Mouse (Mus musculus): Measurements from ENCODE around the gene Itpr2. TPM values are rescaled to one million over a fixed set of nuclear protein-coding genes. Genes with fewer than 3 reads are reported as not detected.

Itpr2 gene
- polyA plus RNA-seq, 1 experiment from 2014 or later: 6.0 TPM

- no peaks in the 10 kb centered on the region for H3K4me1 ChIP-seq (ENCODE audit: control insufficient read depth, insufficient read depth, low read length)
- ATAC-seq (ENCODE audit: insufficient read depth, low FRiP score, low TSS enrichment) (no peak), DNase-seq (ENCODE audit: low spot score) (no peak)
- H3K27ac ChIP-seq (ENCODE audit: low read depth, low read length): no peak overlapping the region
- H3K4me2 ChIP-seq (ENCODE audit: low read depth): no peak overlapping the region
- no peaks in the 10 kb centered on the region for H3K9me3 ChIP-seq (ENCODE audit: control insufficient read depth, low read length)
- H3K4me3 ChIP-seq (ENCODE audit: low read depth, low read length): no peak overlapping the region
- no peaks in the 10 kb centered on the region for H3K27me3 ChIP-seq (ENCODE audit: control insufficient read depth, insufficient read depth, low read length)
- WGBS: 78% methylated on average over 5 of the region's 5 CpGs
- no peak overlapping the region for H3K9ac ChIP-seq (ENCODE audit: low read length)
- H3K36me3 ChIP-seq (ENCODE audit: control insufficient read depth, insufficient read depth, low read length): no peaks in the 10 kb centered on the region
These were observed 282.0 kb downstream of the Itpr2 start for GRCm38 (mm10) chr6:146220071-146220470.

- H3K9ac ChIP-seq (ENCODE audit: low read length): no peak overlapping the region
- H3K36me3 ChIP-seq (ENCODE audit: control insufficient read depth, insufficient read depth, low read length): no peaks in the 10 kb centered on the region
- no peak overlapping the region for H3K4me2 ChIP-seq (ENCODE audit: low read depth)
- H3K27me3 ChIP-seq (ENCODE audit: control insufficient read depth, insufficient read depth, low read length): no peaks in the 10 kb centered on the region
- H3K4me1 ChIP-seq (ENCODE audit: control insufficient read depth, insufficient read depth, low read length): no peaks in the 10 kb centered on the region
- no peak overlapping the region for H3K4me3 ChIP-seq (ENCODE audit: low read depth, low read length)
- DNase-seq (ENCODE audit: low spot score) (no peak), ATAC-seq (ENCODE audit: insufficient read depth, low FRiP score, low TSS enrichment) (no peak)
- no peaks in the 10 kb centered on the region for H3K9me3 ChIP-seq (ENCODE audit: control insufficient read depth, low read length)
- WGBS: 89% methylated on average over 12 of the region's 12 CpGs
- H3K27ac ChIP-seq (ENCODE audit: low read depth, low read length): no peak overlapping the region
These were observed 282.5 kb downstream of the Itpr2 start for GRCm38 (mm10) chr6:146219534-146219933.

- Histone ChIP-seq H3K9ac (ENCODE audit: low read length) (no peak overlapping the region), H3K4me1 (ENCODE audit: control insufficient read depth, insufficient read depth, low read length) (no peaks in the 10 kb centered on the region), H3K27me3 (ENCODE audit: control insufficient read depth, insufficient read depth, low read length) (no peaks in the 10 kb centered on the region), H3K9me3 (ENCODE audit: control insufficient read depth, low read length) (no peaks in the 10 kb centered on the region), H3K4me2 (ENCODE audit: low read depth) (no peak overlapping the region), H3K4me3 (ENCODE audit: low read depth, low read length) (no peak overlapping the region), H3K36me3 (ENCODE audit: control insufficient read depth, insufficient read depth, low read length) (no peaks in the 10 kb centered on the region), H3K27ac (ENCODE audit: low read depth, low read length) (no peak overlapping the region)
- DNase-seq (ENCODE audit: low spot score): no peak
- 73% methylated on average over 2 of the region's 2 CpGs for WGBS
- no peak for ATAC-seq (ENCODE audit: insufficient read depth, low FRiP score, low TSS enrichment)
These were observed 286.7 kb downstream of the Itpr2 start for GRCm38 (mm10) chr6:146215302-146215701.

GRCm38 (mm10) chr6:146212339-146212738 is 289.7 kb downstream of the Itpr2 start:
- 89% methylated on average over 3 of the region's 3 CpGs for WGBS
- Histone ChIP-seq H3K27me3 (ENCODE audit: control insufficient read depth, insufficient read depth, low read length) (no peaks in the 10 kb centered on the region), H3K4me2 (ENCODE audit: low read depth) (no peak overlapping the region), H3K27ac (ENCODE audit: low read depth, low read length) (no peak overlapping the region), H3K4me3 (ENCODE audit: low read depth, low read length) (no peak overlapping the region), H3K36me3 (ENCODE audit: control insufficient read depth, insufficient read depth, low read length) (no peaks in the 10 kb centered on the region), H3K9me3 (ENCODE audit: control insufficient read depth, low read length) (no peaks in the 10 kb centered on the region), H3K9ac (ENCODE audit: low read length) (no peak overlapping the region), H3K4me1 (ENCODE audit: control insufficient read depth, insufficient read depth, low read length) (no peaks in the 10 kb centered on the region)
- no peak for DNase-seq (ENCODE audit: low spot score)
- ATAC-seq (ENCODE audit: insufficient read depth, low FRiP score, low TSS enrichment): no peak

- ATAC-seq (ENCODE audit: insufficient read depth, low FRiP score, low TSS enrichment) (no peak), DNase-seq (ENCODE audit: low spot score) (no peak)
- Histone ChIP-seq H3K4me2 (ENCODE audit: low read depth) (no peak overlapping the region), H3K9ac (ENCODE audit: low read length) (no peak overlapping the region), H3K9me3 (ENCODE audit: control insufficient read depth, low read length) (no peaks in the 10 kb centered on the region), H3K4me1 (ENCODE audit: control insufficient read depth, insufficient read depth, low read length) (no peaks in the 10 kb centered on the region), H3K27me3 (ENCODE audit: control insufficient read depth, insufficient read depth, low read length) (no peaks in the 10 kb centered on the region), H3K4me3 (ENCODE audit: low read depth, low read length) (no peak overlapping the region), H3K36me3 (ENCODE audit: control insufficient read depth, insufficient read depth, low read length) (no peaks in the 10 kb centered on the region), H3K27ac (ENCODE audit: low read depth, low read length) (no peak overlapping the region)
- 86% methylated on average over 6 of the region's 6 CpGs for WGBS
These were observed 290.8 kb downstream of the Itpr2 start for GRCm38 (mm10) chr6:146211233-146211632.

GRCm38 (mm10) chr6:146208983-146209382 is 293.0 kb downstream of the Itpr2 start:
- H3K27me3 ChIP-seq (ENCODE audit: control insufficient read depth, insufficient read depth, low read length): no peaks in the 10 kb centered on the region
- H3K27ac ChIP-seq (ENCODE audit: low read depth, low read length): no peak overlapping the region
- no peak for ATAC-seq (ENCODE audit: insufficient read depth, low FRiP score, low TSS enrichment)
- H3K9me3 ChIP-seq (ENCODE audit: control insufficient read depth, low read length): no peaks in the 10 kb centered on the region
- H3K36me3 ChIP-seq (ENCODE audit: control insufficient read depth, insufficient read depth, low read length): no peaks in the 10 kb centered on the region
- H3K4me3 ChIP-seq (ENCODE audit: low read depth, low read length): no peak overlapping the region
- 77% methylated on average over 6 of the region's 6 CpGs for WGBS
- H3K4me2 ChIP-seq (ENCODE audit: low read depth): no peak overlapping the region
- H3K9ac ChIP-seq (ENCODE audit: low read length): no peak overlapping the region
- no peak for DNase-seq (ENCODE audit: low spot score)
- no peaks in the 10 kb centered on the region for H3K4me1 ChIP-seq (ENCODE audit: control insufficient read depth, insufficient read depth, low read length)

GRCm38 (mm10) chr6:146207204-146207959 is 294.6 kb downstream of the Itpr2 start:
- H3K4me3 ChIP-seq (ENCODE audit: low read depth, low read length): no peak overlapping the region
- H3K4me1 ChIP-seq (ENCODE audit: control insufficient read depth, insufficient read depth, low read length): no peaks in the 10 kb centered on the region
- no peaks in the 10 kb centered on the region for H3K27me3 ChIP-seq (ENCODE audit: control insufficient read depth, insufficient read depth, low read length)
- WGBS: 82% methylated on average over 10 of the region's 10 CpGs
- H3K9me3 ChIP-seq (ENCODE audit: control insufficient read depth, low read length): no peaks in the 10 kb centered on the region
- no peak for ATAC-seq (ENCODE audit: insufficient read depth, low FRiP score, low TSS enrichment)
- no peak for DNase-seq (ENCODE audit: low spot score)
- no peak overlapping the region for H3K4me2 ChIP-seq (ENCODE audit: low read depth)
- H3K36me3 ChIP-seq (ENCODE audit: control insufficient read depth, insufficient read depth, low read length): no peaks in the 10 kb centered on the region
- no peak overlapping the region for H3K27ac ChIP-seq (ENCODE audit: low read depth, low read length)
- H3K9ac ChIP-seq (ENCODE audit: low read length): no peak overlapping the region

- Histone ChIP-seq H3K9me3 (ENCODE audit: control insufficient read depth, low read length) (no peaks in the 10 kb centered on the region), H3K36me3 (ENCODE audit: control insufficient read depth, insufficient read depth, low read length) (no peaks in the 10 kb centered on the region), H3K4me1 (ENCODE audit: control insufficient read depth, insufficient read depth, low read length) (no peaks in the 10 kb centered on the region), H3K4me2 (ENCODE audit: low read depth) (no peak overlapping the region), H3K9ac (ENCODE audit: low read length) (no peak overlapping the region), H3K4me3 (ENCODE audit: low read depth, low read length) (no peak overlapping the region), H3K27me3 (ENCODE audit: control insufficient read depth, insufficient read depth, low read length) (no peaks in the 10 kb centered on the region), H3K27ac (ENCODE audit: low read depth, low read length) (no peak overlapping the region)
- WGBS: 86% methylated on average over 2 of the region's 2 CpGs
- DNase-seq (ENCODE audit: low spot score): no peak
- ATAC-seq (ENCODE audit: insufficient read depth, low FRiP score, low TSS enrichment): no peak
These were observed 296.9 kb downstream of the Itpr2 start for GRCm38 (mm10) chr6:146205136-146205535.

GRCm38 (mm10) chr6:146204470-146204869 is 297.6 kb downstream of the Itpr2 start:
- Histone ChIP-seq H3K36me3 (ENCODE audit: control insufficient read depth, insufficient read depth, low read length) (no peaks in the 10 kb centered on the region), H3K27ac (ENCODE audit: low read depth, low read length) (no peak overlapping the region), H3K27me3 (ENCODE audit: control insufficient read depth, insufficient read depth, low read length) (no peaks in the 10 kb centered on the region), H3K4me2 (ENCODE audit: low read depth) (no peak overlapping the region), H3K4me3 (ENCODE audit: low read depth, low read length) (no peak overlapping the region), H3K9me3 (ENCODE audit: control insufficient read depth, low read length) (no peaks in the 10 kb centered on the region), H3K9ac (ENCODE audit: low read length) (no peak overlapping the region), H3K4me1 (ENCODE audit: control insufficient read depth, insufficient read depth, low read length) (no peaks in the 10 kb centered on the region)
- WGBS: 76% methylated on average over 4 of the region's 4 CpGs
- DNase-seq (ENCODE audit: low spot score) (no peak), ATAC-seq (ENCODE audit: insufficient read depth, low FRiP score, low TSS enrichment) (no peak)
